Mouse (Mus musculus) myocyte (in vitro differentiated cells): ENCODE results near the gene Snx10. TPM values are rescaled to one million over a fixed set of nuclear protein-coding genes. Genes with fewer than 3 reads are reported as not detected.

ENCODE experiments used
- H3K27me3 ChIP-seq: one replicate; pipeline ENCODE4 v1.6.1; 2011; ENCODE audit not compliant: control insufficient read depth, insufficient read depth, insufficient read length
- H3K36me3 ChIP-seq: one replicate; pipeline ENCODE4 v1.6.1; 2011; ENCODE audit not compliant: control insufficient read depth, insufficient read depth
- H3K4me2 ChIP-seq: one replicate; pipeline ENCODE4 v1.6.1; 2011; ENCODE audit warnings: low read depth, control low read depth
- H3K4me3 ChIP-seq: one replicate; pipeline ENCODE4 v1.5.1; 2011; ENCODE audit warnings: mild to moderate bottlenecking, control low read depth, moderate library complexity
- H3K79me2 ChIP-seq: one replicate; pipeline ENCODE4 v1.6.1; 2011; ENCODE audit not compliant: control insufficient read depth, insufficient read depth
- H3ac ChIP-seq: one replicate; pipeline ENCODE4 v1.6.1; 2011; ENCODE audit not compliant: control insufficient read depth, insufficient read length
- CEBPB ChIP-seq: IDR thresholded peaks from 2 replicates; pipeline ENCODE4 v1.6.1; 2011; ENCODE audit warnings: mild to moderate bottlenecking, moderate library complexity; ENCODE audit not compliant: poor library complexity, insufficient read depth, severe bottlenecking
- E2F4 ChIP-seq: IDR thresholded peaks from one replicate; pipeline ENCODE4 v1.6.1; 2011; ENCODE audit warnings: mild to moderate bottlenecking, control low read depth, moderate library complexity; ENCODE audit not compliant: insufficient read depth
- MAX ChIP-seq: IDR thresholded peaks from one replicate; pipeline ENCODE4 v1.6.1; 2011; ENCODE audit warnings: low read depth, mild to moderate bottlenecking, control low read depth
- MYOD1 ChIP-seq, 3 experiments: IDR thresholded peaks; one replicate each; pipeline ENCODE4 v1.6.1; 2011; ENCODE audit warnings: control low read depth in 2 of 3, low read depth in 2 of 3, mild to moderate bottlenecking in 2 of 3, moderate library complexity in 1 of 3; ENCODE audit not compliant: insufficient read length in 2 of 3, control insufficient read depth in 1 of 3
- MYOG ChIP-seq, 3 experiments: IDR thresholded peaks; one replicate each; pipeline ENCODE4 v1.6.1; 2011; ENCODE audit warnings: control low read depth in 2 of 3, low read depth in 2 of 3, mild to moderate bottlenecking in 2 of 3; ENCODE audit not compliant: insufficient read length in 2 of 3, control insufficient read depth in 1 of 3, insufficient read depth in 1 of 3
- POLR2A ChIP-seq: IDR thresholded peaks from one replicate; pipeline ENCODE4 v1.6.1; 2011; ENCODE audit warnings: low read depth, mild to moderate bottlenecking, control low read depth, moderate library complexity; ENCODE audit not compliant: insufficient read length
- POLR2AphosphoS2 ChIP-seq: IDR thresholded peaks from one replicate; pipeline ENCODE4 v1.6.1; 2011; ENCODE audit warnings: low read depth, control low read depth; ENCODE audit not compliant: insufficient read length
- REST ChIP-seq: IDR thresholded peaks from one replicate; pipeline ENCODE4 v1.6.1; 2011; ENCODE audit warnings: mild to moderate bottlenecking, control low read depth, moderate library complexity; ENCODE audit not compliant: insufficient read depth, insufficient read length
- SRF ChIP-seq: IDR thresholded peaks from one replicate; pipeline ENCODE4 v1.6.1; 2011; ENCODE audit warnings: low read depth; ENCODE audit not compliant: control insufficient read depth, insufficient read length
- TCF12 ChIP-seq: IDR thresholded peaks from one replicate; pipeline ENCODE4 v1.6.1; 2011; ENCODE audit warnings: mild to moderate bottlenecking, control low read depth; ENCODE audit not compliant: poor library complexity, insufficient read depth, severe bottlenecking
- TCF3 ChIP-seq: IDR thresholded peaks from one replicate; pipeline ENCODE4 v1.6.1; 2011; ENCODE audit warnings: low read depth, control low read depth; ENCODE audit not compliant: insufficient read length
- USF1 ChIP-seq: IDR thresholded peaks from one replicate; pipeline ENCODE4 v1.6.1; 2011; ENCODE audit warnings: low read depth, mild to moderate bottlenecking, control low read depth, moderate library complexity
- polyA plus RNA-seq: library from polyadenylated mRNA; unstranded; fragments of >200 nt; fragmentation: generic; extraction: Trizol; gene quantifications from one replicate; pipeline ENCODE4 v1.2.1, GENCODE M21; 2012; ENCODE audit warnings: missing spikeins

The Snx10 gene
- polyA plus RNA-seq, 1 experiment = 3.3 TPM

- H3K79me2 ChIP-seq = no peaks in the 10 kb centered on the region
- no peak overlapping the region for H3ac ChIP-seq
- H3K4me3 ChIP-seq = no peak overlapping the region
- no peak overlapping the region for H3K4me2 ChIP-seq
- H3K27me3 ChIP-seq = no peaks in the 10 kb centered on the region
- no peak for TF ChIP-seq CEBPB
- TF ChIP-seq TCF12 = no peak
- no peak for TF ChIP-seq POLR2A
- TF ChIP-seq E2F4 = no peak
- TF ChIP-seq TCF3 = no peak
- no peak for TF ChIP-seq MYOD1 (IDR thresholded peaks at IDR 0.05; ENCODE audit: control insufficient read depth in 1 of 3, insufficient read length in 2 of 3, low read depth in 2 of 3)
- TF ChIP-seq SRF = no peak
- TF ChIP-seq MAX = no peak
- no peak for TF ChIP-seq POLR2AphosphoS2
- TF ChIP-seq REST = no peak
- no peak for TF ChIP-seq USF1
- TF ChIP-seq MYOG (IDR thresholded peaks at IDR 0.05; ENCODE audit: control insufficient read depth in 1 of 3, insufficient read depth in 1 of 3, insufficient read length in 2 of 3, low read depth in 2 of 3) = no peak
- no peaks in the 10 kb centered on the region for H3K36me3 ChIP-seq
Observed at GRCm38 (mm10) chr6:51633663-51634362, 110.1 kb downstream of the Snx10 start.

DNA sequence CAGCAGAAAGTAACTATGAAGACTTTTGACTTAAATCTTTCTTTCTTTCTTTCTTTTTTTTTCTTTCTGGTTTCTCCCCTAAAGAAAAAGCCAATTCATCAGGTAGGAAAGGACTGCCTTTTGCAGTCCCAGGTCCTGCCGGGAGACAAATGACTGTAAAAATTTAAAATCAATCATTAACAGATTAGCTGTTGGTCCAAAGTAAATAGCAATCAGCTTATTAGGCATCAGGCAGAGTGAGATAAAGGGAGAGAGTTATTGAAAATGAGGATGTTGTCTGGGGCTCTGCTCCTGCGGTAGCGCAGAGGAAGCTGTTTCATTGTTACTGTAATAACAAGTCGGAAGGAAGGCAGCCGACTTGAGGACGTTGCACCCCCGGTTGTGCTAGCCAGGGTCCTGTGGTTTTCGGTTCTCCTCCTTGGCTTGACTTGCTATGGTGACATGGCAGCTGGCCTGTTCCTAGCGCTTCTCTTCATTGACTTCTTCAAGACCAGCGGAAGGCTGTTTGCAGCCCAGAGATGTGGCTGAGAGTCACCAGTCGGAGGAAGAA is 112.4 kb downstream of the Snx10 start:
- Histone ChIP-seq H3K36me3 (no peaks in the 10 kb centered on the region), H3K4me3 (no peak overlapping the region), H3K79me2 (no peaks in the 10 kb centered on the region), H3ac (no peak overlapping the region), H3K27me3 (no peaks in the 10 kb centered on the region), H3K4me2 (no peak overlapping the region)
- TF ChIP-seq POLR2A (no peak), USF1 (no peak)

Other genes starting within 250 kb of the Snx10 start
- gene Nfe2l3, start 91.2 kb upstream of the Snx10 start, polyA plus RNA-seq = 0.06 TPM
- gene Hnrnpa2b1, start 54.0 kb upstream of the Snx10 start, polyA plus RNA-seq = 275 TPM
- 35.6 TPM for gene Cbx3, start 53.5 kb upstream of the Snx10 start, polyA plus RNA-seq